Mouse (Mus musculus) hindbrain, embryonic 16.5 days (tissue): ENCODE measurements around the gene Stx5a. TPM values are rescaled to one million over a fixed set of nuclear protein-coding genes. Genes with fewer than 3 reads are reported as not detected.

Experiments used
- ATAC-seq: fragments of 200-750 bp; cut with Nextera tagmentation; 2 replicates; pipeline ENCODE4 v1.8.0; 2017; ENCODE audit warnings: moderate TSS enrichment, moderate library complexity
- H3K27ac ChIP-seq: fragments of 300-500 bp; sonication (generic); 2 replicates; pipeline ENCODE4 v1.5.1; 2014; ENCODE audit warnings: low read depth, mild to moderate bottlenecking, control low read depth, low read length, moderate library complexity
- H3K27me3 ChIP-seq: fragments of 300-500 bp; sonication (generic); replicated peaks from 2 replicates; pipeline ENCODE4 v1.6.1; 2014; ENCODE audit warnings: low read length; ENCODE audit not compliant: control insufficient read depth, insufficient read depth
- H3K36me3 ChIP-seq: fragments of 300-500 bp; sonication (generic); 2 replicates; pipeline ENCODE4 v1.6.1; 2014; ENCODE audit warnings: mild to moderate bottlenecking, low read length, moderate library complexity, mixed read lengths; ENCODE audit not compliant: control insufficient read depth, insufficient read depth
- H3K4me1 ChIP-seq: fragments of 300-500 bp; sonication (generic); 2 replicates; pipeline ENCODE4 v1.6.1; 2014; ENCODE audit warnings: low read depth, low read length; ENCODE audit not compliant: control insufficient read depth, insufficient read depth
- H3K4me2 ChIP-seq: fragments of 300-500 bp; sonication (generic); 2 replicates; pipeline ENCODE4 v1.6.1; 2014; ENCODE audit warnings: mild to moderate bottlenecking, low read length, control low read depth, moderate library complexity
- H3K4me3 ChIP-seq: fragments of 300-500 bp; sonication (generic); 2 replicates; pipeline ENCODE4 v1.5.1; 2014; ENCODE audit warnings: mild to moderate bottlenecking, low read length, control low read depth, moderate library complexity
- H3K9ac ChIP-seq: fragments of 300-500 bp; sonication (generic); 2 replicates; pipeline ENCODE4 v1.6.1; 2014; ENCODE audit warnings: low read depth, mild to moderate bottlenecking, control low read depth, low read length, moderate library complexity
- H3K9me3 ChIP-seq: fragments of 300-500 bp; sonication (generic); 2 replicates; pipeline ENCODE4 v1.6.1; 2014; ENCODE audit warnings: mild to moderate bottlenecking, low read length, moderate library complexity; ENCODE audit not compliant: control insufficient read depth
- WGBS: fragments of 180-500 bp; shearing (Covaris S2); extraction: QIAGEN DNeasy Blood & Tissue Kit; methylation state at CpG from one replicate; pipeline ENCODE4 v1.1.7; 2014; 5-methylcytosine and 5-hydroxymethylcytosine counted together
- polyA plus RNA-seq: library from polyadenylated mRNA; unstranded; fragments of >200 nt; fragmentation: Nextera tagmentation; extraction: Ambion mirVana; gene quantifications from 2 replicates; pipeline ENCODE4 v1.2.1, GENCODE M21; 2015

The Stx5a gene
- polyA plus RNA-seq, 1 experiment from 2014 or later = 109 TPM

DNA sequence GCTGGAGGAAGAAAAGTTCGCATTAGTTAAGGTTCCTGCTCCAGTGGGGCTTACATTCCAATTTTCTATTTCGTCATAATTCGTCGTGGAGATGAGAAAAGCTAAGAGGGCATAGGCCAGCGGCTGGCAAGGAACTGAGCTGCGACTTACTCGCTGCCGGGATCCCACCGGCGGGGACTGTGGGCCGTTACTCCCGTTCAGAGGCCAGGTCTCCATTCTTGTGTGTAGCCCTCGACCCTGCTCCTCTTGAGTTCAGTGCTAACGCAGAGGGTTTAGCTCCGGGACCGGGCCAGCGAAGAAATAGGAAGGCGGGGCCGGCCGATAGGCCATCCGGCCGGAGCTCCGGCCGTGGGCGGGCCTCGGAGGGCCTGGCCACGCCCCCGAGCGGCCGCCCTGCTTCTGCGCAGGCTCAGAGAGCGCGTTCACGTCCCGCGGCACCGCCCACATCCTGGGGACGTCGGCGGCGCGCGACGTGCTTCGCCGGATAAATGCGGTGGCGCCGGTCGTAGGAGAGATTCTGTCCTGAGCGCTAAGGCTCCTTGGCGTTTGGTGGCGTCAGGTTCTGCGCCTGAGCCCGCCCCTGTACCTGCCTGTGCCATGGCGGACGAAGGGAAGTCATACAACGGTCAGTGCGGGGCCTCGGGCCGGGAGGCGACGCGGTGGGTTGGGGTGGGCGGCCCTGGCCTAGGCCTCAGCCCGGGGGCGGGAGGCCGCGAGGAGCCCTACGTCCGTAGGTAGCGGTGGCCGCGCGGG is 15.6 kb downstream of the Stx5a start, which contains the start of gene Nxf1:
Nxf1 (plus strand) TSS at position 439 of the 753 bp plus-strand sequence.
- Histone ChIP-seq H3K27me3 (no peaks in the 10 kb centered on the region), H3K4me2 (peak within 1 kb of the TSS; percentile 72), H3K36me3 (peaks cover 12% of the 10 kb centered on the region), H3K4me3 (peak within 1 kb of the TSS; percentile 86), H3K27ac (peak within 1 kb of the TSS; percentile 86), H3K4me1 (peaks cover 21% of the 10 kb centered on the region), H3K9me3 (no peaks in the 10 kb centered on the region), H3K9ac (peak within 1 kb of the TSS; percentile 99)
- ATAC-seq = peak; percentile 95
- WGBS = under 1% methylated on average over 75 of the region's 75 CpGs

DNA sequence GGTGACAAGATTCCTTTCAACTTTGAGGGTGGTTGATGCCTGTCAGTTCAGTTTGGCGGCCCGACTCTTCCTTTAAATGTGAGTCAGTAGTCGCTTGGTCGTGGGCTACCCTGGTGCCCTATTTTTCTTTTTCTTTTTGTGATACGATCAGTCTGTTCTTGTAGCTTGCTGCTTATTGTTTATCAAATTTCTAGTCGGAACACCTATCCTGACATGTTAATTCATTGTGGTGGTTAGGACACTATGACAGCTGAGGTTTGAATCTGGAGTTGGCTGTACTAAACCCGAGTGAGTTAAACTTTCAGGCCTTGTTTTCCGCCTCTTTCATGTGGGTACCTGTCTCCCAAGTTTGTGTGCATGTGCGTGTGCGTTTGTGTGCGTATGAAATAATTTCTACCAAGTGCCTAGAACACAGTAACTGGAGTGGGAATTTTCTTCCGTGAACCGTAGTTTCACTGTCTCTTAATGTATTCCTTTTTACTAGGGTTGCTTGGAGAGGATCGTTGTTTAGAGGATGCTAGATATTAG is 16.3 kb downstream of the Stx5a start:
- Histone ChIP-seq H3K27me3 (no peaks in the 10 kb centered on the region), H3K9me3 (no peaks in the 10 kb centered on the region), H3K27ac (peak overlapping the region; percentile 85), H3K9ac (peak overlapping the region; percentile 99), H3K4me2 (peak overlapping the region; percentile 72), H3K4me1 (peaks cover 21% of the 10 kb centered on the region), H3K36me3 (peaks cover 9% of the 10 kb centered on the region), H3K4me3 (peak overlapping the region; percentile 86)
- ATAC-seq = no peak
- WGBS = 5% methylated on average over 14 of the region's 14 CpGs

GRCm38 (mm10) chr19:8758899-8759298 is 17.7 kb downstream of the Stx5a start:
- ATAC-seq = no peak
- no peak overlapping the region for H3K4me3 ChIP-seq
- WGBS = 90% methylated on average over 2 of the region's 2 CpGs
- H3K4me2 ChIP-seq = no peak overlapping the region
- H3K36me3 ChIP-seq = peaks cover 10% of the 10 kb centered on the region
- H3K4me1 ChIP-seq = peaks cover 21% of the 10 kb centered on the region
- H3K9ac ChIP-seq = no peak overlapping the region
- no peaks in the 10 kb centered on the region for H3K27me3 ChIP-seq
- no peaks in the 10 kb centered on the region for H3K9me3 ChIP-seq
- H3K27ac ChIP-seq = no peak overlapping the region

GRCm38 (mm10) chr19:8760757-8761156 is 19.5 kb downstream of the Stx5a start:
- Histone ChIP-seq H3K9me3 (no peaks in the 10 kb centered on the region), H3K4me3 (no peak overlapping the region), H3K4me2 (no peak overlapping the region), H3K4me1 (peaks cover 18% of the 10 kb centered on the region), H3K36me3 (peaks cover 21% of the 10 kb centered on the region), H3K27ac (no peak overlapping the region), H3K9ac (no peak overlapping the region), H3K27me3 (no peaks in the 10 kb centered on the region)
- 91% methylated on average over 2 of the region's 2 CpGs for WGBS
- no peak for ATAC-seq

DNA sequence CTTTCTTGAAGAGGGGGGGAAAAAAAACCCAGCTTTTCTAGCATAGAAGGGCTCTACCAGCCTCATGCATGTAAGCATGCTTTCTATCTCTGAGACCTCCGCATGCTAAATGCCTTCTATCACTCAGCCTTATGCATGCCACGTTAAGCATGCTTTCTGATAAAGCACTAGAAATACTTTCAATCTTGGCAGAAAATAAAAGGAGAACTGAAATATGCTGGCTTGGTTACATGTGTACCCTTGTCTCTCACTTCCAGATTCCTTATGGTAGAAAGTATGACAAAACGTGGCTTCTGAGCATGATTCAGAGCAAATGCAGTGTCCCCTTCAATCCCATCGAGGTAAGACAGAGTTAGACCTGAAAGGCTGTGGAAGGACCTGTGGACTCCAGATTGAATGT is 22.1 kb downstream of the Stx5a start:
- no peak overlapping the region for H3K4me3 ChIP-seq
- H3K9ac ChIP-seq = no peak overlapping the region
- peaks cover 45% of the 10 kb centered on the region for H3K36me3 ChIP-seq
- peaks cover 7% of the 10 kb centered on the region for H3K4me1 ChIP-seq
- H3K4me2 ChIP-seq = no peak overlapping the region
- H3K27me3 ChIP-seq = no peaks in the 10 kb centered on the region
- WGBS = 95% methylated on average over 4 of the region's 4 CpGs
- H3K9me3 ChIP-seq = no peaks in the 10 kb centered on the region
- ATAC-seq = no peak
- H3K27ac ChIP-seq = no peak overlapping the region

GRCm38 (mm10) chr19:8765562-8765961 is 24.3 kb downstream of the Stx5a start:
- Histone ChIP-seq H3K4me3 (no peak overlapping the region), H3K4me2 (no peak overlapping the region), H3K36me3 (peaks cover 60% of the 10 kb centered on the region), H3K27me3 (no peaks in the 10 kb centered on the region), H3K4me1 (peaks cover 4% of the 10 kb centered on the region), H3K27ac (no peak overlapping the region), H3K9ac (no peak overlapping the region), H3K9me3 (no peaks in the 10 kb centered on the region)
- no peak for ATAC-seq
- WGBS = over 99% methylated on average over 9 of the region's 9 CpGs

- Histone ChIP-seq H3K9me3 (no peaks in the 10 kb centered on the region), H3K36me3 (peaks cover 46% of the 10 kb centered on the region), H3K27me3 (no peaks in the 10 kb centered on the region), H3K9ac (peak within 1 kb of the TSS; percentile 80), H3K4me2 (peak within 1 kb of the TSS; percentile 65), H3K27ac (peak within 1 kb of the TSS; percentile 82), H3K4me3 (peak within 1 kb of the TSS; percentile 60), H3K4me1 (peaks cover 29% of the 10 kb centered on the region)
- WGBS = 15% methylated on average over 29 of the region's 29 CpGs
- peak; percentile 58 for ATAC-seq
These were observed 29.5 kb downstream of the Stx5a start, which contains the start of gene Tmem223 for GRCm38 (mm10) chr19:8770567-8771270. Tmem223 (plus strand) TSS chr19:8770996.

GRCm38 (mm10) chr19:8772996-8773395 is 31.8 kb downstream of the Stx5a start:
- H3K4me1 ChIP-seq = peaks cover 30% of the 10 kb centered on the region
- no peak overlapping the region for H3K27ac ChIP-seq
- H3K27me3 ChIP-seq = no peaks in the 10 kb centered on the region
- ATAC-seq = no peak
- H3K36me3 ChIP-seq = peaks cover 24% of the 10 kb centered on the region
- H3K9ac ChIP-seq = peak overlapping the region; percentile 93; the same call in 1 of the 2 replicates
- no peaks in the 10 kb centered on the region for H3K9me3 ChIP-seq
- H3K4me2 ChIP-seq = peak overlapping the region; percentile 99; the same call in 1 of the 2 replicates
- H3K4me3 ChIP-seq = no peak overlapping the region
- 85% methylated on average over 5 of the region's 5 CpGs for WGBS

- H3K4me2 ChIP-seq = peak overlapping the region; percentile 99
- peak overlapping the region; percentile 93 for H3K9ac ChIP-seq
- peak overlapping the region; percentile 70 for H3K4me3 ChIP-seq
- H3K4me1 ChIP-seq = peaks cover 30% of the 10 kb centered on the region
- H3K9me3 ChIP-seq = no peaks in the 10 kb centered on the region
- peaks cover 22% of the 10 kb centered on the region for H3K36me3 ChIP-seq
- no peak for ATAC-seq
- no peak overlapping the region for H3K27ac ChIP-seq
- H3K27me3 ChIP-seq = no peaks in the 10 kb centered on the region
- 57% methylated on average over 6 of the region's 6 CpGs for WGBS
These were observed 32.2 kb downstream of the Stx5a start for GRCm38 (mm10) chr19:8773409-8773808.
